Mouse (Mus musculus): Measurements from ENCODE around the gene Zfp94.

- TF ChIP-seq CTCF (IDR thresholded peaks at IDR 0.05; ENCODE audit: low read depth) (no peak), EP300 (IDR thresholded peaks at IDR 0.05; ENCODE audit: low read depth) (no peak)
Measured at GRCm38 (mm10) chr7:24359269-24359668, 42.8 kb upstream of the Zfp94 start.

All from liver, postnatal 0 days (tissue).